Mouse (Mus musculus): ENCODE measurements at regions not wholly inside any gene's neighbourhood (a gene's known extent, or its start where the extent isn't known, plus 50 kb on each side); places are given as distances from the start of the nearest gene placed in this dataset.
A peak's percentile ranks its signal among the peaks of the same experiment; 100 is the strongest.

GRCm38 (mm10) chrX:57869648-57870047, 152.9 kb upstream of the Zic3 start:
- H3K36me3 ChIP-seq (ENCODE audit: control insufficient read depth, insufficient read depth, low read length), result no peaks in the 10 kb centered on the region
- DNase-seq (ENCODE audit: low spot score) (no peak), ATAC-seq (ENCODE audit: insufficient read depth, low FRiP score, low TSS enrichment) (no peak)
- H3K9ac ChIP-seq (ENCODE audit: low read length), result no peak overlapping the region
- no peaks in the 10 kb centered on the region for H3K4me1 ChIP-seq (ENCODE audit: control insufficient read depth, insufficient read depth, low read length)
- H3K27me3 ChIP-seq (ENCODE audit: control insufficient read depth, insufficient read depth, low read length), result no peaks in the 10 kb centered on the region
- no peaks in the 10 kb centered on the region for H3K9me3 ChIP-seq (ENCODE audit: control insufficient read depth, low read length)
- H3K4me2 ChIP-seq (ENCODE audit: low read depth), result no peak overlapping the region
- H3K4me3 ChIP-seq (ENCODE audit: low read depth, low read length), result no peak overlapping the region
- no peak overlapping the region for H3K27ac ChIP-seq (ENCODE audit: low read depth, low read length)
- WGBS, result 70% methylated on average over 5 of the region's 5 CpGs

GRCm38 (mm10) chrX:57916705-57917104, 105.8 kb upstream of the Zic3 start:
- no peak overlapping the region for H3K4me2 ChIP-seq (ENCODE audit: low read depth)
- ATAC-seq (ENCODE audit: insufficient read depth, low FRiP score, low TSS enrichment), result no peak

GRCm38 (mm10) chrX:57917441-57918145, 104.9 kb upstream of the Zic3 start:
- Histone ChIP-seq H3K4me2 (ENCODE audit: low read depth) (no peak overlapping the region), H3K4me1 (ENCODE audit: control insufficient read depth, insufficient read depth, low read length) (no peaks in the 10 kb centered on the region), H3K4me3 (ENCODE audit: low read depth, low read length) (no peak overlapping the region), H3K27me3 (ENCODE audit: control insufficient read depth, insufficient read depth, low read length) (peaks cover 6% of the 10 kb centered on the region), H3K27ac (ENCODE audit: low read depth, low read length) (no peak overlapping the region), H3K9ac (ENCODE audit: low read length) (no peak overlapping the region), H3K9me3 (ENCODE audit: control insufficient read depth, low read length) (no peaks in the 10 kb centered on the region), H3K36me3 (ENCODE audit: control insufficient read depth, insufficient read depth, low read length) (no peaks in the 10 kb centered on the region)
- ATAC-seq (ENCODE audit: insufficient read depth, low FRiP score, low TSS enrichment), result no peak
- peak; percentile 32 for DNase-seq (ENCODE audit: low spot score)
- WGBS, result 23% methylated on average over 21 of the region's 21 CpGs

More at GRCm38 (mm10) chrX:57916705-57917104, 105.8 kb upstream of the Zic3 start:
- H3K9me3 ChIP-seq (ENCODE audit: control insufficient read depth, low read length), result no peaks in the 10 kb centered on the region
- no peak overlapping the region for H3K4me3 ChIP-seq (ENCODE audit: low read depth, low read length)
- H3K4me1 ChIP-seq (ENCODE audit: control insufficient read depth, insufficient read depth, low read length), result no peaks in the 10 kb centered on the region
- no peaks in the 10 kb centered on the region for H3K36me3 ChIP-seq (ENCODE audit: control insufficient read depth, insufficient read depth, low read length)
- H3K27ac ChIP-seq (ENCODE audit: low read depth, low read length), result no peak overlapping the region
- H3K9ac ChIP-seq (ENCODE audit: low read length), result no peak overlapping the region
- 23% methylated on average over 11 of the region's 11 CpGs for WGBS
- H3K27me3 ChIP-seq (ENCODE audit: control insufficient read depth, insufficient read depth, low read length), result peaks cover 6% of the 10 kb centered on the region
- DNase-seq (ENCODE audit: low spot score), result peak; percentile 29

- Histone ChIP-seq H3K27me3 (ENCODE audit: control insufficient read depth, insufficient read depth, low read length) (peaks cover 11% of the 10 kb centered on the region), H3K9ac (ENCODE audit: low read length) (no peak overlapping the region), H3K27ac (ENCODE audit: low read depth, low read length) (no peak overlapping the region), H3K4me2 (ENCODE audit: low read depth) (no peak overlapping the region), H3K4me3 (ENCODE audit: low read depth, low read length) (no peak overlapping the region), H3K9me3 (ENCODE audit: control insufficient read depth, low read length) (no peaks in the 10 kb centered on the region), H3K36me3 (ENCODE audit: control insufficient read depth, insufficient read depth, low read length) (no peaks in the 10 kb centered on the region), H3K4me1 (ENCODE audit: control insufficient read depth, insufficient read depth, low read length) (no peaks in the 10 kb centered on the region)
- 16% methylated on average over 25 of the region's 25 CpGs for WGBS
- DNase-seq (ENCODE audit: low spot score) (peak; percentile 12), ATAC-seq (ENCODE audit: insufficient read depth, low FRiP score, low TSS enrichment) (no peak)
Observed at GRCm38 (mm10) chrX:57918181-57919115, 104.1 kb upstream of the Zic3 start.

GRCm38 (mm10) chrX:57919886-57920285, 102.6 kb upstream of the Zic3 start:
- 28% methylated on average over 14 of the region's 17 CpGs for WGBS
- ATAC-seq (ENCODE audit: insufficient read depth, low FRiP score, low TSS enrichment), result no peak

GRCm38 (mm10) chrX:57920376-57920775, 102.1 kb upstream of the Zic3 start:
- Histone ChIP-seq H3K9ac (ENCODE audit: low read length) (no peak overlapping the region; the same call in 1 of the 2 replicates), H3K4me3 (ENCODE audit: low read depth, low read length) (no peak overlapping the region), H3K27ac (ENCODE audit: low read depth, low read length) (no peak overlapping the region), H3K27me3 (ENCODE audit: control insufficient read depth, insufficient read depth, low read length) (peaks cover 11% of the 10 kb centered on the region), H3K9me3 (ENCODE audit: control insufficient read depth, low read length) (no peaks in the 10 kb centered on the region), H3K4me2 (ENCODE audit: low read depth) (peak overlapping the region; percentile 19; the same call in 1 of the 2 replicates), H3K4me1 (ENCODE audit: control insufficient read depth, insufficient read depth, low read length) (no peaks in the 10 kb centered on the region), H3K36me3 (ENCODE audit: control insufficient read depth, insufficient read depth, low read length) (no peaks in the 10 kb centered on the region)
- ATAC-seq (ENCODE audit: insufficient read depth, low FRiP score, low TSS enrichment), result no peak
- peak; percentile 28 for DNase-seq (ENCODE audit: low spot score)
- 21% methylated on average over 18 of the region's 18 CpGs for WGBS

More at GRCm38 (mm10) chrX:57919886-57920285, 102.6 kb upstream of the Zic3 start:
- no peak overlapping the region; the same call in 1 of the 2 replicates for H3K9ac ChIP-seq (ENCODE audit: low read length)
- H3K27me3 ChIP-seq (ENCODE audit: control insufficient read depth, insufficient read depth, low read length), result peaks cover 11% of the 10 kb centered on the region
- no peak overlapping the region for H3K27ac ChIP-seq (ENCODE audit: low read depth, low read length)
- H3K4me2 ChIP-seq (ENCODE audit: low read depth), result peak overlapping the region; percentile 19; the same call in 1 of the 2 replicates
- H3K4me3 ChIP-seq (ENCODE audit: low read depth, low read length), result peak overlapping the region; percentile 3; the same call in 1 of the 2 replicates
- H3K4me1 ChIP-seq (ENCODE audit: control insufficient read depth, insufficient read depth, low read length), result no peaks in the 10 kb centered on the region
- DNase-seq (ENCODE audit: low spot score), result peak; percentile 39
- no peaks in the 10 kb centered on the region for H3K9me3 ChIP-seq (ENCODE audit: control insufficient read depth, low read length)
- H3K36me3 ChIP-seq (ENCODE audit: control insufficient read depth, insufficient read depth, low read length), result no peaks in the 10 kb centered on the region

- H3K4me1 ChIP-seq (ENCODE audit: control insufficient read depth, insufficient read depth, low read length), result no peaks in the 10 kb centered on the region
- no peak overlapping the region for H3K27ac ChIP-seq (ENCODE audit: low read depth, low read length)
- ATAC-seq (ENCODE audit: insufficient read depth, low FRiP score, low TSS enrichment) (peak; percentile 75), DNase-seq (ENCODE audit: low spot score) (peak; percentile 75)
- H3K4me3 ChIP-seq (ENCODE audit: low read depth, low read length), result no peak overlapping the region
- H3K9me3 ChIP-seq (ENCODE audit: control insufficient read depth, low read length), result no peaks in the 10 kb centered on the region
- H3K4me2 ChIP-seq (ENCODE audit: low read depth), result peak overlapping the region; percentile 9
- H3K9ac ChIP-seq (ENCODE audit: low read length), result no peak overlapping the region
- H3K27me3 ChIP-seq (ENCODE audit: control insufficient read depth, insufficient read depth, low read length), result peaks cover 11% of the 10 kb centered on the region
- 17% methylated on average over 16 of the region's 16 CpGs for WGBS
- H3K36me3 ChIP-seq (ENCODE audit: control insufficient read depth, insufficient read depth, low read length), result no peaks in the 10 kb centered on the region
Observed at GRCm38 (mm10) chrX:57921294-57921693, 101.2 kb upstream of the Zic3 start.

GRCm38 (mm10) chrX:57921821-57922449, 100.6 kb upstream of the Zic3 start:
- Histone ChIP-seq H3K9ac (ENCODE audit: low read length) (no peak overlapping the region), H3K27me3 (ENCODE audit: control insufficient read depth, insufficient read depth, low read length) (peaks cover 11% of the 10 kb centered on the region), H3K27ac (ENCODE audit: low read depth, low read length) (0 out of 2 replicates have a peak overlapping the region, but pooled peaks have one; percentile 44), H3K4me3 (ENCODE audit: low read depth, low read length) (0 out of 2 replicates have a peak overlapping the region, but pooled peaks have one; percentile 1), H3K9me3 (ENCODE audit: control insufficient read depth, low read length) (no peaks in the 10 kb centered on the region), H3K36me3 (ENCODE audit: control insufficient read depth, insufficient read depth, low read length) (no peaks in the 10 kb centered on the region), H3K4me2 (ENCODE audit: low read depth) (peak overlapping the region; percentile 9), H3K4me1 (ENCODE audit: control insufficient read depth, insufficient read depth, low read length) (no peaks in the 10 kb centered on the region)
- peak; percentile 34 for DNase-seq (ENCODE audit: low spot score)
- WGBS, result 14% methylated on average over 25 of the region's 25 CpGs
- peak; percentile 3 for ATAC-seq (ENCODE audit: insufficient read depth, low FRiP score, low TSS enrichment)
